Mouse (Mus musculus) brain, embryonic 14.5 days (tissue): ENCODE measurements around the gene Sh3d19. TPM values are rescaled to one million over a fixed set of nuclear protein-coding genes. Genes with fewer than 3 reads are reported as not detected.
A peak's percentile ranks its signal among the peaks of the same experiment; 100 is the strongest.

Experiments used
- DNase-seq: peaks from one replicate; pipeline ENCODE4 v3.0.0-alpha.2; 2011; ENCODE audit warnings: low read depth
- CTCF ChIP-seq: fragments of 200-500 bp; IDR thresholded peaks from 2 replicates; pipeline ENCODE4 v1.5.1; 2012; ENCODE audit warnings: inconsistent platforms, mild to moderate bottlenecking, moderate library complexity, borderline replicate concordance; ENCODE audit not compliant: insufficient read depth, insufficient read length; ENCODE audit errors: extremely low read depth
- POLR2A ChIP-seq: fragments of 200-500 bp; IDR thresholded peaks from 2 replicates; pipeline ENCODE4 v1.6.1; 2012; ENCODE audit warnings: mild to moderate bottlenecking, inconsistent platforms, borderline replicate concordance; ENCODE audit not compliant: poor library complexity, insufficient read depth, insufficient read length, severe bottlenecking; ENCODE audit errors: extremely low read depth
- polyA plus RNA-seq: library from polyadenylated mRNA; depleted of rRNA; stranded (reverse); fragments of >200 nt; gene quantifications from 2 replicates; pipeline ENCODE4 v1.2.3, GENCODE M21; 2012

Sh3d19 gene
- polyA plus RNA-seq, 1 experiment: 19.4 TPM

GRCm38 (mm10) chr3:85991140-85991801 lies 20.4 kb downstream of the Sh3d19 start:
- no peak for TF ChIP-seq CTCF
- TF ChIP-seq POLR2A: no peak
- DNase-seq: no peak

DNA sequence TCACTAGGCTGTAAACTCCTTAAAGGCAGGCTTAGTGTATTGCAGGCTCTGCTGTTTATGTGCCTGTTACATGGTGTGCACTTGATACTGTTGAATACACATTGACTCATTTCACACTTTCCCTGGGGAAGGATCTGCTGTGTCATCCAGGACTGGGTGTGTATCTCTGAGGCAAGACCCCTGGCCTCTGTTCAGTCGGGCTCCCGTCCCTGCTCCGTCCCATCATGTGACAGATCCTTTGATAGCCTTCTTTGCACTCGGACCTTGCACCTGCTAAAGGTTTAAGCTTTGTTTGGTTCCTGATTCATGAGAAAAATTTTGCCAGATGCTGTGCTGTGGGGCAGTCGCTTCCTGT lies 20.9 kb downstream of the Sh3d19 start:
- DNase-seq: no peak
- TF ChIP-seq CTCF: no peak
- no peak for TF ChIP-seq POLR2A

DNA sequence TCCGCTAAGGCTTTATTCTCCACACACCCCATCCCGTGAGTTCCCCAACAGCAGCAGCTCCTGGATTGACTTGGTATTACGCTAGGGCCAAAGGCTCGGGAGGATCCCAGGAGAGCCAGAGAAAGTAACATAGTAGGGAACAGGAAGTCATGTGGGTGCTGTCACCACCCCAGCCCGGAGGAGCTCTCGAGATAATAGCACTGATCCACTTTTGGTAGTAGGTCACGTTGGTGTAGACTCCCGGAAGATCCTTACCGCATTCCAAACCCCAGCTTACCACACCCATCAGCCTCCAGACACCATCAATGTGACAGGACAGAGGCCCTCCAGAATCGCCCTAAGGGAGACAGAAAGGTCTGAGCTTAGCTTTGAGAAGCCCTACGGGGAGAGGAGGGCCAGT lies 22.8 kb downstream of the Sh3d19 start:
- DNase-seq: no peak
- TF ChIP-seq CTCF: no peak
- no peak for TF ChIP-seq POLR2A

- DNase-seq: no peak
- TF ChIP-seq CTCF (no peak), POLR2A (no peak)
These were observed 23.7 kb downstream of the Sh3d19 start for GRCm38 (mm10) chr3:85994645-85995044.

GRCm38 (mm10) chr3:86001271-86001670 lies 30.4 kb downstream of the Sh3d19 start:
- TF ChIP-seq POLR2A: no peak
- no peak for TF ChIP-seq CTCF
- no peak for DNase-seq

- no peak for DNase-seq
- no peak for TF ChIP-seq POLR2A
- TF ChIP-seq CTCF: peak; percentile 12; the same call in 1 of the 2 replicates
These were observed 31.5 kb downstream of the Sh3d19 start, which contains the start of gene Prss48 for GRCm38 (mm10) chr3:86002423-86002822. Prss48 (minus strand) TSS chr3:86002491.

GRCm38 (mm10) chr3:86002940-86003339 lies 32.0 kb downstream of the Sh3d19 start:
- no peak for DNase-seq
- no peak for TF ChIP-seq POLR2A
- TF ChIP-seq CTCF: no peak

DNA sequence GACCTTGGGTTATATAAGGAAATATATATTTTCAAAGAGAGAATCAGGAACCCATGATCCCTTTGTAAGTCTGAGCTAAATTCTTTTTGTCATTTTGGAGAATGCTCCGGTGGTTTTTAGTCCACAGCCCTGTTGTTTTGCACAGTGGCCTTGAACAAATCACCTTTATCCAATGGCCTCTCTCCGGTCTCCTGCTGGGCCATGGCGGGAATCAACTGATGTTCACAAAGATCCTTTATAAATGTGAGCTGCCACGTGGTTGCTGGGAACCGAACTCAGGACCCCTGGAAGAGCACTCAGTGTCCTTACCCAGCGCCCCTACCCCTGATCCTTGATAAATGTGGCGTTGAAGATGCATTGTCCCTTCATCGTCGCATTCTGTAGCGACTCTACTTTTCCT lies 33.8 kb downstream of the Sh3d19 start:
- no peak for DNase-seq
- no peak for TF ChIP-seq CTCF
- TF ChIP-seq POLR2A: no peak

GRCm38 (mm10) chr3:86010618-86011017 lies 39.7 kb downstream of the Sh3d19 start:
- no peak for DNase-seq
- TF ChIP-seq POLR2A (no peak), CTCF (no peak)

- TF ChIP-seq CTCF (no peak), POLR2A (no peak)
- no peak for DNase-seq
These were observed 40.5 kb downstream of the Sh3d19 start for GRCm38 (mm10) chr3:86011373-86011772.

DNA sequence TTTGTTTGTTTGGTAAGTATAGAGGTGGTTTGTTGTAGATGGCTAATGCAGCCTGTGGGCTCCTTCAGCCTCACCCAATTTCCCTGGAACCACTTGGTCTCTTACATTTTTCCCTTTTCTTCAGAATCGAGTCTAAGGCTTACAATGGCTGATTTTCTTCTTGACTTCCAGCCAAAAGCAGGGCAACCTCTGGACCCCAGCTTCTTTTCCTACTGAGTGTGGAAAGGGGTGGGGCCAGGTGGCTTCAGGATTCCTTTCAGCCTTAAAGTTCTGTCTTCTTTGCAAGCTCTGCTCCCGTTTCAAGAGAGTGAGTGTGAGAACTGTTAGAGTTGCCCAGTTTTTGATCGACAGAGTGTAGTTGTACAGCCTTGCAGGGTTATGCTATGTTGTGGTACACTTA lies 40.9 kb downstream of the Sh3d19 start:
- TF ChIP-seq CTCF: no peak
- TF ChIP-seq POLR2A: no peak
- no peak for DNase-seq

GRCm38 (mm10) chr3:86013837-86014236 lies 42.9 kb downstream of the Sh3d19 start:
- TF ChIP-seq CTCF (no peak), POLR2A (no peak)
- no peak for DNase-seq

DNA sequence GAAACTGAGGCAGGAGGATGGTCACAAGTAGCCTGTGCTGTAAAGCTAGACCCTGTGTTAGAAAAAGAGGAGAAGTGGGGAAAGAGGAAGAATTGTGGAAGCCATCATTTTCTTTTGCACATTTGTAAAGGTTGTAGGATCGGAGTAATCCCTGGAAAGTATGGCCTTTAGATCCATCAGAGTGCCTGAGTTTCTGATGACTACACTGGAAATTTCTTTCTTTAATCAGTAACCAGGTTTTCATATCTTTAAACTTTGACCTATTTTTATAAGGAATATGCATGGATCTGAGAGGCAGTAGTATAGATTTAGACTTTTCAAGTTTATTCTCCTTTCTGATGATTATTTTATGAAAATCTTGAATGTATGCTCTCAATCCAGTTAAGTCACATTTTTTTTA lies 46.1 kb downstream of the Sh3d19 start:
- TF ChIP-seq POLR2A (no peak), CTCF (no peak)
- no peak for DNase-seq

DNA sequence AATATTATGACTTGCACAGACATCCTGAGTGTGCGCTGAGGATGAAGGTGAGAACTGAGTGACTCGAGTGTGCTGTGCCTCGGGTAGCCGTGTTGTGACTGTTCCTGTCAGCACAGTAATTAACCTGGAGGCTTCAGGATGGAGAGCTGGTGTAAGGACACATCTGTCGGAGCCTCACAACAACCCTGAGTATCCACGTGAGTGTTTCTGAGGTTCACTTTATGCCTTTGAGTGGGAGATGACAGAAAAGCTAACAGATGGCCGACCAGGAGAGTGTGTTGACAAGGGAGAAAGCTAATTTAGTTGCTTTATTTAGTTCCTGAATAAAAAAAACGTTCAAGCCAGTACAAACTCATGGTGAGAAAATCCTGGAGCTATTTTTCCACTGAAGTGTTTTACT lies 46.6 kb downstream of the Sh3d19 start:
- TF ChIP-seq CTCF (no peak), POLR2A (no peak)
- peak; percentile 83 for DNase-seq
